Mouse (Mus musculus): ENCODE measurements around the gene Usp11. TPM values are rescaled to one million over a fixed set of nuclear protein-coding genes. Genes with fewer than 3 reads are reported as not detected.

Usp11 gene
- total RNA-seq (2023) = 10 to 100 TPM; 34.3 to 41.1 TPM

GRCm38 (mm10) chrX:20703741-20704290 is at the start of gene Usp11:
Gene Usp11 (plus strand): TSS chrX:20703906.

GRCm38 (mm10) chrX:20658026-20658652 is 45.6 kb upstream of the Usp11 start, which contains the start of gene Uba1:
Gene Uba1 (plus strand): TSS chrX:20658326.

GRCm38 (mm10) chrX:20687519-20688067 is 16.1 kb upstream of the Usp11 start, which contains the start of gene Cdk16:
Gene Cdk16 (plus strand): TSS chrX:20687954.

Other genes with a start within 250 kb of the Usp11 start
- gene Rgn, start 154.1 kb upstream of the Usp11 start, total RNA-seq (2023) = not detected
- gene Rbm10, start 86.4 kb upstream of the Usp11 start, total RNA-seq (2023) = 10 to 100 TPM; 51.1 to 60.3 TPM
- 100 to 1,000 TPM; 110 to 133 TPM for gene Ndufb11, start 86.3 kb upstream of the Usp11 start, total RNA-seq (2023)
- gene Uba1, start 45.6 kb upstream of the Usp11 start, total RNA-seq (2023) = 100 to 1,000 TPM; 198 to 224 TPM
- 100 to 1,000 TPM in 1 of 2 experiments, 10 to 100 TPM in 1; 84.2 to 117 TPM for gene Cdk16, start 16.0 kb upstream of the Usp11 start, total RNA-seq (2023)
- 100 to 1,000 TPM; 154 to 180 TPM for gene Araf, start 93.9 kb downstream of the Usp11 start, total RNA-seq (2023)
- gene Timp1, start 166.3 kb downstream of the Usp11 start, total RNA-seq (2023) = not detected
- under 1 TPM; 0.18 to 0.32 TPM for gene Syn1, start 217.1 kb downstream of the Usp11 start, total RNA-seq (2023)
- 10 to 100 TPM; 28.6 to 45.4 TPM for gene Cfp, start 227.6 kb downstream of the Usp11 start, total RNA-seq (2023)
- gene Elk1, start 246.7 kb downstream of the Usp11 start, total RNA-seq (2023) = 10 to 100 TPM; 17.0 to 24.4 TPM

Data from B cell, adult 67 days (primary cell).